Mouse (Mus musculus): ENCODE measurements around the gene Myo9a.
A peak's percentile ranks its signal among the peaks of the same experiment; 100 is the strongest.
"Not testable (repeated sequence)": the region's sequence is repeated elsewhere in the genome, so short reads cannot be mapped to it uniquely, and the experiment has no call there.

Myo9a gene

DNA sequence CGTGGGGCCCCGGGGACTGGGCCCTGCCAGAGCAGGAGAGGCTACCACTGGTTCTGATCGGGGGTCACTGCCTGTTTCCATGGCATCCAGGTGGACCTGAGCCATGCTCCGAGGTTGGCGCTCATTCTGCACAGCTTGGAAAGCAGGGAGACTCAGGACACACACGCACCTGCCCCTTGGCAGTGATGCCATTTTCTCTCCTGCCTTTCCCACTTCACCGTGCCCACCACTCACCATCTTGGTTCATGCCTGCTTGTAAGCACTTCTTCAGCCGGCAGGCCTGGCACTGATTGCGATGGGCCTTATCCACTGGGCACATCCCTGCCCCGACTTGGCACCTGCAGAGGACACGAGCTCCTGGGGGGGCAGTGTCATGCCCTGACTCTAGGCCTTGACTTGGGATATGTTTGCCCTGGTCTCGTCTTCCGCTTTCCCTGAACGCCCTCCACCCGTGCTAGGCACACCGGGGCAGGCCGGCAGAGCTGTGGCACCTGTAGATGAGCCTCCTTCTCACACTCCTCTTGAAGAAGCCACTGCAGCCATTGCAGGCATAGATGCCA, 198.1 kb downstream of the Myo9a start:
- DNase-seq (ENCODE audit: low spot score in 2 of 2) = peak in 1 of 2 experiments; percentile 56

- peak in 1 of 2 experiments; percentile 55 for DNase-seq (ENCODE audit: low spot score in 2 of 2)
These were observed 198.8 kb downstream of the Myo9a start for GRCm38 (mm10) chr9:59949511-59949910.

DNA sequence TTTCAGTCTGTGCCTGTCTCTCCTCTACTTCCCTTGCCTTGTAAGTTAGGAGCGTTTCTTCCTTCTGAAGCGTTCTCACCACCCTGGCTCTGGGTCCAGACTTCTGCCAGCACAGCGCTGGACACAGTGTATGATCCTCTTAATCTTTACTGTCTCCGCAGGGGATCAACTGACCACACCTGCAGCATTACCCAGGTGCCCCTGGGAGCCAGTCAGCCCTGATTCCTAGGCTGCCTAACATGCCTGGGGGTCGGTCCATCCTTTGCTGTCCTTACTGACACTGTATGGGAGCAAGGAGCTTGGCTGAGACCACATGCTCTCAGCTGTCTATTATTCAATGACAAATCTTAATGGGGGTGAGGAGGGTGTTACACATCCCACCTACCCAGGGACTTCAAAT, 199.3 kb downstream of the Myo9a start:
- DNase-seq (ENCODE audit: low spot score in 2 of 2) = peak in 1 of 2 experiments; percentile 32

DNA sequence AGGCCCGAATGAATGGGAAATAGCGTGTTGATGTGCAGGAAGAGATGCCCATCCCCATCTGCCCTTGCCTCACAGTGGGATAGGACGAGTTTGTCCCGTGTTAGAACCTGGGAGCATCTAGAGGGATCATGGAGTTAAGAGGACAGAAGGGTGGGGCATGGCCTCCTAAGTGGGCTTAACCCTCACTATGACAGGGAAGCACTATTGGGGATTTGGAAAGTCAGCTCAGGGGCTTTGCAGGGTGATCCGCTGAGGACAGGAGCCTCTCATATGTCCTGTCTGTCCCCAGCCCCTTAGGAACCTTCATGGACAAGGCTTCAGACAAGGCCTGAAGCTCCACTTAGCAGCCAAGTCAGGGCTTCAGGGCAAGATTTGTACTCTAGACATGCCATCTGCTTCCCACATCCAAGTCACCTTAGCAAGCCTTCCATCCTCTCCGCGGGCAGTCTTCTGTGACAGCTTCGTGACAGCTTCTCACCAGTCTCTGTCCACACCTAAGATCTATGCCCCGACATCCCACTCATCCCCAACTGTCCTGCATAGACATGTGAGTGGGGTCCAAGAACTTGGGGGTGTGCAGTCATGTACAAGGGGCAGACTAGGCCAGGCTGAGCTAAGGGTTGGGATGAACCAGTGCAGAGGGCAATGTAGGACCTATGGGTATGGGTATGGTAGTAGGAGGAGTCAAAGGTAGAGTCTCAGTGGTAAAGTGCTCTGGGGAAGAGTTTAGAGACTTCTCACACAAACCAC, 200.5 kb downstream of the Myo9a start:
- peak in 1 of 2 experiments; percentile 53 for DNase-seq (ENCODE audit: low spot score in 2 of 2)

- peak; percentile 9 to 45 for DNase-seq (ENCODE audit: low spot score in 2 of 2)
These were observed 201.2 kb downstream of the Myo9a start for GRCm38 (mm10) chr9:59951943-59952342.

DNA sequence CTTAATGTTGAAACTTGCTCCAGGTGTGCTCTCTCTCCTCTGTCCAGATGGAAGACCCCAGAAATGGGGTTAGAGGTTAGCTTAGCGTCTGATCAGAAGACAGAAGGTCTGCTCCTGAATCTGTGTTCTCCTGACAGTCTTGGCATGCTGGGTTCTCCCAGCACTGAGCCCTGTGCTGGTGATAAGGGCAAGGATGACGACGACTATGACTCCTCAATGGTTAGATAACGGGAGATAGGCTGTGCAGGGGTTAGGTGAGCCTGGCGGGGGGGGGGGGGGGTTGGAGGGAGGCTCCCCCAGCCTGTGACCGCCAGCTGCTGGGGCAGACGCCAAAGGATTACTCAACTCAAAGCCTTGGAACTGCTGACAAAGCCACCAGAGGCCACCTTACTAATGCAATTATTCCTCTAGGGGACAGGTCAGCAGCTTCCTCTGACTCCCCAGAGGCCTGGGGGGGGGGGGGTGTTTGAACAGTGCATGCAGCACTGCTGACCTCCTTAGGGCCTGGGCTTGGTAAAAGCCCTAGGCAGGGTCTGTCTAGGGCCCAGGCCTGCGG, 201.9 kb downstream of the Myo9a start:
- DNase-seq (ENCODE audit: low spot score in 2 of 2) = peak; percentile 14 to 53

GRCm38 (mm10) chr9:59953556-59953955, 202.9 kb downstream of the Myo9a start:
- peak; percentile 12 to 34 for DNase-seq (ENCODE audit: low spot score in 2 of 2)

DNA sequence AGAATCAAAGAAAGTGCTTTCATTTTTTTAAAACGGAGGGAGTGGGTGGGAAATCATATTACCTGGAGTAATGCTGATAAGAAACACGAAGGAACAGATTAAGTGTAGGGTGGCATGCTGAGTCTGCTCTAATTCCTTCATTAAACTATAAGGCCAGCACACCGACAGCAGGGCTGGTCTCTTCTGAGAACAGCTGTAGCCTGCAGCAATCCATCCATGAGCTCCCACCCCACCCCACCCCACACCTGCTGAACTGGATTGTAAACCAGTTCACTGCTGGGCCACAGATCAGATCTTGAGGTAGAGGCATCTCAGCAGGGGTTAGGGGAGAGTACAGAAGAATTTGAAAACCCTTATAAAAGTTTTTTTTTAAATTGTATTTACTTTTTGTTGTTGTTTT, 204.5 kb downstream of the Myo9a start:
- DNase-seq (ENCODE audit: low spot score in 2 of 2) = no peak

DNA sequence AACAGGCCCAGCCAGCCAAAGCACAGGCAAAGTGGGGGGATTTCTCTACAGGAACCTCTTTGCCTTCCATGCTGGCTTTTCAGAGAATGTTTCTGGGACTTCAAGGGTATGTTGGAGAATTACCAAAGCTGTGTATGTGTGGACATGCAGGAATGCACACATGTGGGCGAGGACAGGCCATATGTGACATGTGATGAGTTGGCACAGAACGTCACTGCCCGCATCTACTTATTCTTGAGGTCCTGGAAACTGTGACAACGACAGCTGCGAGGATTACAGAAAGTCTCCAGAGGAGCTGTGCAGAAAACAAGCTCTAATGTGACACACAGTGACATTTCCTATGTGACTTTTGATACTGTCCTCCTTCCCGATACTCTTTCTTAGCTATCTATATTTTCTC, 205.0 kb downstream of the Myo9a start:
- no peak for DNase-seq (ENCODE audit: low spot score in 2 of 2)

GRCm38 (mm10) chr9:59956496-59956895, 205.8 kb downstream of the Myo9a start:
- peak in 1 of 2 experiments; percentile 12 for DNase-seq (ENCODE audit: low spot score in 2 of 2)

DNA sequence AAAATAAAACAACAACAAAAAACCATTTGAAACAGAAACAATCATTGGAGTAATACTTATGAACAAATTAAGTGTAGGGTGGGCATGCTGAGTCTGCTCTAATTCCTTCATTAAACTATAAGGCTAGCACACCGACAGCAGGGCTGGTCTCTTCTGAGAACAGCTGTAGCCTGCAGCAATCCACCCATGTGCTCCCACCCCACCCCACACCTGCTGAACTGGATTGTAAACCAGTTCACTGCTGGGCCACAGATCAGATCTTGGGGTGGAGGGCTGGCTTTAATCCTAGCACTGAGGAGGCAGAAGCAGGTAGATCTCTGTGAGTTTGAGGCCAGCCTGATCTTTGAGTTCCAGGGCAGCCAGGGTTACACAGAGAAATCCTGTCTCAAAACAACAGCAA, 207.4 kb downstream of the Myo9a start:
- DNase-seq (ENCODE audit: low spot score in 2 of 2) = not testable (repeated sequence)

- DNase-seq (ENCODE audit: low spot score in 2 of 2) = peak; percentile 80 to 86
These were observed 208.6 kb downstream of the Myo9a start for GRCm38 (mm10) chr9:59959276-59959675.

GRCm38 (mm10) chr9:59960559-59960958, 209.9 kb downstream of the Myo9a start, which contains the start of gene Nr2e3:
Nr2e3 (minus strand) TSS chr9:59960659.
- DNase-seq (ENCODE audit: low spot score in 2 of 2) = no peak

GRCm38 (mm10) chr9:59961201-59961955, 210.7 kb downstream of the Myo9a start:
- DNase-seq (ENCODE audit: low spot score in 2 of 2) = no peak

GRCm38 (mm10) chr9:59964367-59964766, 213.7 kb downstream of the Myo9a start:
- DNase-seq (ENCODE audit: low spot score in 2 of 2) = no peak

GRCm38 (mm10) chr9:59965046-59965445, 214.3 kb downstream of the Myo9a start:
- DNase-seq (ENCODE audit: low spot score in 2 of 2) = no peak

DNA sequence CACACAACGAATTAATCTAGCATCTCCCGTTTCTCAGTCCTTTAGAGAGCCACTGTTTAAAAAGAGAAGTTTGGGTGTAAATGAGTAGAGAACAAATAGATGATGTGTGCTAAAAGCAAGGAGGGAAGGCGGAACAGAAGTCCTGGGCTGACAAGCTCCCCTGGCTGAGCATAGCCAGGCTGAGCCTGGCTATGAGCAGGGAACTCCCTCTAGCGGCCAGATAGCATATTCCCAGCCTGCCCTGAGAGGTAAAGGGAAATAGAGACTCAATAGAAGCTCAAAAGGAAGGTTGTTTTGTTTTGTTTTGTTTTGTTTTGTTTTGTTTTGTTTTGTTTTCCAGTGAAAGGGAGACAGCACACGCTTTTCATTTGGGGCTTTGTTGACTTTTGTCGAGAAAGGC, 218.7 kb downstream of the Myo9a start:
- no peak for DNase-seq (ENCODE audit: low spot score in 2 of 2)

DNA sequence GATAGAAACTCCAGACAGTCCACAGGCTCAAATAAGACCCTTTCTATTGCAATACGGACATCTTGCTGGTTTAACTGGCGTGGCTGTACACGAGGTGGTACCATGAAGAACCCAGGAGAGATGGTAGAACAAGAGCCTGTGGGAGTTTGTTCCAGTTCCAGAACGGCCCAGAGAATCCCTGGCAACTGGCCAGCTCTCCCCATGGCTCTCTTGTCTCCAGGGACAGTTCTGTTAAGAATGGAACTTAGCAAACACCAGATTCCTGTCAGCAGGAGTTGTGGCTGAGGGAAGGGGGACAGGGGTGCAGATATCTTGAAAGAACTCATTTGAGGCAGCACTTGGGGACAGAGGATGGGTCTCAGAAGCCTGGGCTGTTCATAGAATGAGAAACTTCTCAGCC, 220.6 kb downstream of the Myo9a start:
- no peak for DNase-seq (ENCODE audit: low spot score in 2 of 2)
